Comparison of ENCODE assay signal across 9 mouse cellular contexts in the genomic region with DNA sequence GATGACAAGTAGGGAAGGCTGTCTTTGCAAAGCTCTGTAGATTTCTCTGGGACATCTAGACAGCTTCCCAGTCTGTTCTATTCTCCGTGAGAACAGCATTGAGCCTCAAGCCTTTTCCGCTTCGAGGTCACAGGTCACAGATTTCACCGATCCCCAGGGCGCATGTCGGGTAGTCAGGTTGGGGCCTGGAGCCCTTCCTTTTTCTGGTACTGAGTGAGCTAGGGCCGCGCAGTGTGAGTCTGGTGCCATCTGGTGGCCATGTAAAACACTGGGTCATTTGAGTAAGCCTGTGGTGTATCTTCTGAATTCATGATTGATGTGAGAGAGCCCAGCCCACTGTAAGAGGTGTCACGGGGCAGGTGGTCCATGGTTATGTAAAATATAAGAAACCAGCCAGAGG. TPM values are rescaled to one million over a fixed set of nuclear protein-coding genes. Genes with fewer than 3 reads are reported as not detected.
A peak's percentile ranks its signal among the peaks of the same experiment; 100 is the strongest.
DNase-seq lines count a peak whose midpoint lies in the region; ATAC-seq and TF ChIP-seq lines count a peak whose summit lies in the region.
"Had no signal": no experiment of that assay in that cellular context is flagged by ENCODE, and none has a peak within 500 bp of the region (broad histone marks: within the 10 kb centered on the region; RNA-seq: fewer than 3 reads in every experiment).

No protein-coding gene starts in this region.

- TF ChIP-seq CTCF in spleen, adult 2 months (IDR thresholded peaks at IDR 0.05; ENCODE audit: extremely low read depth, insufficient read depth, insufficient read length, insufficient replicate concordance), result peak; percentile 89; the same call in 1 of the 2 replicates

- H3K4me1 ChIP-seq in forebrain, embryonic 11.5 days (replicated peaks; ENCODE audit: control insufficient read depth, insufficient read depth, low read length), result no peaks in the 10 kb centered on the region
- H3K4me1 ChIP-seq in forebrain, embryonic 12.5 days, result no peaks in the 10 kb centered on the region
- no peaks in the 10 kb centered on the region for H3K4me1 ChIP-seq in intestine, embryonic 16.5 days (ENCODE audit: control insufficient read depth, insufficient read depth, low read length)
- H3K4me1 ChIP-seq in midbrain, embryonic 13.5 days (replicated peaks), result no peaks in the 10 kb centered on the region
- H3K4me1 ChIP-seq in spleen, adult 2 months (ENCODE audit: control insufficient read depth, insufficient read depth, insufficient read length), result peaks cover 2% of the 10 kb centered on the region; the same call in 1 of the 2 replicates

- no peak overlapping the region for H3K4me3 ChIP-seq in forebrain, embryonic 11.5 days (ENCODE audit: low read depth, low read length)
- H3K4me3 ChIP-seq in forebrain, embryonic 12.5 days (replicated peaks), result no peak overlapping the region
- H3K4me3 ChIP-seq in intestine, embryonic 16.5 days (ENCODE audit: low read length), result no peak overlapping the region
- no peak overlapping the region for H3K4me3 ChIP-seq in midbrain, embryonic 13.5 days (replicated peaks)
- no peak overlapping the region for H3K4me3 ChIP-seq in spleen, adult 2 months (ENCODE audit: extremely low read depth, insufficient read depth, insufficient read length)

- H3K9ac ChIP-seq in forebrain, embryonic 11.5 days (ENCODE audit: low read length), result no peak overlapping the region
- H3K9ac ChIP-seq in forebrain, embryonic 12.5 days, result no peak overlapping the region
- H3K9ac ChIP-seq in intestine, embryonic 16.5 days (ENCODE audit: low read depth, low read length), result no peak overlapping the region
- no peak overlapping the region for H3K9ac ChIP-seq in midbrain, embryonic 13.5 days (replicated peaks)

- H3K4me2 ChIP-seq in forebrain, embryonic 11.5 days (ENCODE audit: low read depth, low read length, severe bottlenecking), result no peak overlapping the region
- no peak overlapping the region for H3K4me2 ChIP-seq in forebrain, embryonic 12.5 days
- H3K4me2 ChIP-seq in intestine, embryonic 16.5 days (ENCODE audit: low read depth, low read length), result no peak overlapping the region
- H3K4me2 ChIP-seq in midbrain, embryonic 13.5 days (replicated peaks), result no peak overlapping the region

- no peaks in the 10 kb centered on the region for H3K27me3 ChIP-seq in forebrain, embryonic 11.5 days (ENCODE audit: control insufficient read depth, insufficient read depth, low read length)
- no peaks in the 10 kb centered on the region for H3K27me3 ChIP-seq in forebrain, embryonic 12.5 days
- H3K27me3 ChIP-seq in intestine, embryonic 16.5 days (replicated peaks; ENCODE audit: control insufficient read depth, insufficient read depth, low read length), result no peaks in the 10 kb centered on the region
- no peaks in the 10 kb centered on the region for H3K27me3 ChIP-seq in midbrain, embryonic 13.5 days
- no peaks in the 10 kb centered on the region for H3K27me3 ChIP-seq in spleen, adult 2 months (ENCODE audit: control insufficient read depth, insufficient read depth, low read length)

- peak; percentile 59 for DNase-seq in forebrain, embryonic 11.5 days (ENCODE audit: low spot score)
- DNase-seq in cerebellum, adult 11-12 months, result peak; percentile 23
- DNase-seq in frontal cortex, postnatal 14 days (ENCODE audit: low spot score in 2 of 2), result peak; percentile 36 to 65
- DNase-seq in left cerebral cortex, postnatal 10 days (ENCODE audit: extremely low spot score in 1 of 2, low spot score in 2 of 2), result peak; percentile 43 to 85
- peak; percentile 90 for DNase-seq in spleen, adult 2 months (ENCODE audit: low read depth in 1 of 2, low spot score in 2 of 2)

- H3K9me3 ChIP-seq in forebrain, embryonic 11.5 days (ENCODE audit: control insufficient read depth, low read length), result no peaks in the 10 kb centered on the region; the same call in 1 of the 2 replicates
- no peaks in the 10 kb centered on the region for H3K9me3 ChIP-seq in forebrain, embryonic 12.5 days
- no peaks in the 10 kb centered on the region for H3K9me3 ChIP-seq in intestine, embryonic 16.5 days (ENCODE audit: control insufficient read depth, low read length)
- no peaks in the 10 kb centered on the region for H3K9me3 ChIP-seq in midbrain, embryonic 13.5 days

- no peak for ATAC-seq in forebrain, embryonic 11.5 days (replicated peaks; ENCODE audit: low FRiP score)
- ATAC-seq in forebrain, embryonic 12.5 days (ENCODE audit: low FRiP score), result no peak
- 0 out of 2 replicates have a peak, but pooled peaks have one; percentile 52 for ATAC-seq in intestine, embryonic 16.5 days
- peak; percentile 40; the same call in 1 of the 2 replicates for ATAC-seq in midbrain, embryonic 13.5 days

- no peaks in the 10 kb centered on the region for H3K36me3 ChIP-seq in forebrain, embryonic 11.5 days (ENCODE audit: control insufficient read depth, insufficient read depth, low read length)
- no peaks in the 10 kb centered on the region for H3K36me3 ChIP-seq in forebrain, embryonic 12.5 days (replicated peaks)
- H3K36me3 ChIP-seq in intestine, embryonic 16.5 days (ENCODE audit: control insufficient read depth, insufficient read depth, low read length), result no peaks in the 10 kb centered on the region
- H3K36me3 ChIP-seq in midbrain, embryonic 13.5 days, result no peaks in the 10 kb centered on the region
- no peaks in the 10 kb centered on the region for H3K36me3 ChIP-seq in spleen, adult 2 months (ENCODE audit: control insufficient read depth, insufficient read depth, low read length)

- 57% methylated on average over 9 of the region's 9 CpGs for WGBS in forebrain, embryonic 11.5 days
- 53% methylated on average over 9 of the region's 9 CpGs for WGBS in forebrain, embryonic 12.5 days
- 42% methylated on average over 9 of the region's 9 CpGs for WGBS in intestine, embryonic 16.5 days
- 44% methylated on average over 9 of the region's 9 CpGs for WGBS in midbrain, embryonic 13.5 days
- WGBS in spleen, adult 2 months, result under 1% methylated on average over 9 of the region's 9 CpGs

- no peak for TF ChIP-seq POLR2A in spleen, adult 2 months (IDR thresholded peaks at IDR 0.05; ENCODE audit: low read depth, low read length)

- intact Hi-C loops in left cerebral cortex, postnatal 10 days (cut with DNase I), result loop anchor here (5.0 to 10.0 kb wide), 2 partner anchors 63 to 160 kb away; no protein-coding TSS in a partner anchor

- H3K27ac ChIP-seq in forebrain, embryonic 11.5 days (ENCODE audit: low read depth, low read length), result no peak overlapping the region
- no peak overlapping the region for H3K27ac ChIP-seq in forebrain, embryonic 12.5 days
- H3K27ac ChIP-seq in intestine, embryonic 16.5 days (ENCODE audit: low read length), result no peak overlapping the region
- no peak overlapping the region for H3K27ac ChIP-seq in midbrain, embryonic 13.5 days
- peak overlapping the region; percentile 27; the same call in 1 of the 2 replicates for H3K27ac ChIP-seq in spleen, adult 2 months (ENCODE audit: insufficient read depth, low read length)

RNA-seq across cellular contexts. Expression of gene H2-Ob, which starts 3.8 kb away (rescaled TPM):
- not detected in 2 replicates for polyA plus RNA-seq in forebrain, embryonic 11.5 days (2014; fragmentation: Nextera tagmentation; extraction: Ambion mirVana)
- polyA plus RNA-seq in forebrain, embryonic 12.5 days (2016; fragmentation: Nextera tagmentation; extraction: Ambion mirVana), result not detected in 2 replicates
- polyA plus RNA-seq in intestine, embryonic 16.5 days (2015; fragmentation: Nextera tagmentation; extraction: Ambion mirVana), result 0.15 and 0.21 TPM in 2 replicates
- total RNA-seq in left cerebral cortex, postnatal 10 days (2021), result under 1 TPM in 1 of 2 experiments, not detected in 1; 0.39 TPM
- polyA plus RNA-seq in midbrain, embryonic 13.5 days (2015; fragmentation: Nextera tagmentation; extraction: Ambion mirVana), result not detected in 2 replicates
- polyA plus RNA-seq in spleen, adult 2 months (2012; rRNA removed), result 318 and 334 TPM in 2 replicates
- total RNA-seq: ES-E14 had no signal

RNA-seq across cellular contexts. Expression of gene H2-Ab1, which starts 22.6 kb away (rescaled TPM):
- polyA plus RNA-seq in forebrain, embryonic 11.5 days (2014; fragmentation: Nextera tagmentation; extraction: Ambion mirVana), result 3.0 and 3.6 TPM in 2 replicates
- polyA plus RNA-seq in forebrain, embryonic 12.5 days (2016; fragmentation: Nextera tagmentation; extraction: Ambion mirVana), result 1.9 and 2.5 TPM in 2 replicates
- polyA plus RNA-seq in intestine, embryonic 16.5 days (2015; fragmentation: Nextera tagmentation; extraction: Ambion mirVana), result 28.5 and 30.9 TPM in 2 replicates
- total RNA-seq in left cerebral cortex, postnatal 10 days (2021), result 1 to 10 TPM; 1.3 to 1.4 TPM
- 1.7 and 2.1 TPM in 2 replicates for polyA plus RNA-seq in midbrain, embryonic 13.5 days (2015; fragmentation: Nextera tagmentation; extraction: Ambion mirVana)
- polyA plus RNA-seq in spleen, adult 2 months (2012; rRNA removed), result 5,504 and 8,483 TPM in 2 replicates

RNA-seq across cellular contexts. Expression of gene Tap2, which starts 31.6 kb away (rescaled TPM):
- 0.11 and 0.41 TPM in 2 replicates for polyA plus RNA-seq in forebrain, embryonic 11.5 days (2014; fragmentation: Nextera tagmentation; extraction: Ambion mirVana)
- 0.47 and 1.1 TPM in 2 replicates for polyA plus RNA-seq in forebrain, embryonic 12.5 days (2016; fragmentation: Nextera tagmentation; extraction: Ambion mirVana)
- 7.2 and 9.1 TPM in 2 replicates for polyA plus RNA-seq in intestine, embryonic 16.5 days (2015; fragmentation: Nextera tagmentation; extraction: Ambion mirVana)
- total RNA-seq in left cerebral cortex, postnatal 10 days (2021), result 1 to 10 TPM; 2.6 to 3.0 TPM
- polyA plus RNA-seq in midbrain, embryonic 13.5 days (2015; fragmentation: Nextera tagmentation; extraction: Ambion mirVana), result 0.50 and 0.55 TPM in 2 replicates
- 83.0 and 111 TPM in 2 replicates for polyA plus RNA-seq in spleen, adult 2 months (2012; rRNA removed)

RNA-seq across cellular contexts. Expression of gene Psmb8, which starts 37.4 kb away (rescaled TPM):
- 1.5 and 1.6 TPM in 2 replicates for polyA plus RNA-seq in forebrain, embryonic 11.5 days (2014; fragmentation: Nextera tagmentation; extraction: Ambion mirVana)
- polyA plus RNA-seq in forebrain, embryonic 12.5 days (2016; fragmentation: Nextera tagmentation; extraction: Ambion mirVana), result 0.53 and 1.7 TPM in 2 replicates
- 20.7 and 23.1 TPM in 2 replicates for polyA plus RNA-seq in intestine, embryonic 16.5 days (2015; fragmentation: Nextera tagmentation; extraction: Ambion mirVana)
- 1 to 10 TPM; 1.7 TPM for total RNA-seq in left cerebral cortex, postnatal 10 days (2021)
- polyA plus RNA-seq in midbrain, embryonic 13.5 days (2015; fragmentation: Nextera tagmentation; extraction: Ambion mirVana), result 1.5 and 2.4 TPM in 2 replicates
- polyA plus RNA-seq in spleen, adult 2 months (2012; rRNA removed), result 260 and 307 TPM in 2 replicates

RNA-seq across cellular contexts. Expression of gene Psmb9, which starts 47.4 kb away (rescaled TPM):
- 0.99 and 1.6 TPM in 2 replicates for polyA plus RNA-seq in forebrain, embryonic 11.5 days (2014; fragmentation: Nextera tagmentation; extraction: Ambion mirVana)
- polyA plus RNA-seq in forebrain, embryonic 12.5 days (2016; fragmentation: Nextera tagmentation; extraction: Ambion mirVana), result 0.78 and 1.1 TPM in 2 replicates
- 13.4 and 15.3 TPM in 2 replicates for polyA plus RNA-seq in intestine, embryonic 16.5 days (2015; fragmentation: Nextera tagmentation; extraction: Ambion mirVana)
- total RNA-seq in left cerebral cortex, postnatal 10 days (2021), result 1 to 10 TPM in 1 of 2 experiments, under 1 TPM in 1; 0.66 to 2.2 TPM
- polyA plus RNA-seq in midbrain, embryonic 13.5 days (2015; fragmentation: Nextera tagmentation; extraction: Ambion mirVana), result 0.73 and 1.5 TPM in 2 replicates
- 159 and 225 TPM in 2 replicates for polyA plus RNA-seq in spleen, adult 2 months (2012; rRNA removed)

Comparison
In these comparisons a context has a peak if more than half of its experiments do, and no peak if none do; other contexts are left out.
1. ATAC-seq: peak in intestine, embryonic 16.5 days (single experiment) and midbrain, embryonic 13.5 days (single experiment); none in forebrain, embryonic 11.5 days (single experiment) and forebrain, embryonic 12.5 days (single experiment).
2. DNase-seq: peak in every context shown above with its lines; median percentile 90 in spleen, adult 2 months; 64 in left cerebral cortex, postnatal 10 days; 59 in forebrain, embryonic 11.5 days; 50 in frontal cortex, postnatal 14 days; 23 in cerebellum, adult 11-12 months.
3. RNA of gene H2-Ob, which starts 3.8 kb away (polyA plus RNA-seq): 318 to 334 TPM in spleen, adult 2 months; 0.15 to 0.21 TPM in intestine, embryonic 16.5 days, not detected in midbrain, embryonic 13.5 days, not detected in forebrain, embryonic 11.5 days and not detected in forebrain, embryonic 12.5 days; every median in the first group is over 100 times any median in the second.
4. RNA of gene H2-Ab1, which starts 22.6 kb away (polyA plus RNA-seq): 5,504 to 8,483 TPM in spleen, adult 2 months; 28.5 to 30.9 TPM in intestine, embryonic 16.5 days, 3.0 to 3.6 TPM in forebrain, embryonic 11.5 days, 1.9 to 2.5 TPM in forebrain, embryonic 12.5 days and 1.7 to 2.1 TPM in midbrain, embryonic 13.5 days; every median in the first group is over 100 times any median in the second.